Mouse (Mus musculus): ENCODE data around the gene Tmem258. TPM values are rescaled to one million over a fixed set of nuclear protein-coding genes. Genes with fewer than 3 reads are reported as not detected.

The Tmem258 gene
- polyA plus RNA-seq, 1 experiment = 51.0 TPM

DNA sequence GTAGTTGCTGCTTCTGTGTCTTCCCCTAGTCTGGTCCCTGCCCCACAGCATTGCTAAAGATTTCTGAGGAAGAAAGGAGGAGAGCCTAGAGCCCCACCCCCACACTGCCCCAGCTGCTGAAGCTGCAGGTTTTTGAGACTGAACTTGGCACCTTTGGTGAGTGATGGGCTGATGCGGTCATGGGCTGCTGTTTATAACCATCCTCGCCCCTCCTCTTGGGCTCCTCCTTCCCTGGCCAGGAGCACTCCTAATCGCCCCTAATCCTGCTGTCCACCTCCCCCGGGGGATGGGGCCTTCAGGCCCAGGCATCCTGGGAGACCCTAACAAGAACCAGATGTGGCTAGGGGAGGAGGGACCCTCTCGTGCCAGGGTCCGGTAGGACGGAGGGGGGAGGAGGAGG is 27.2 kb downstream of the Tmem258 start:
- no peak for TF ChIP-seq CTCF (IDR thresholded peaks at IDR 0.05; ENCODE audit: extremely low read depth, insufficient read depth, low read length)
- TF ChIP-seq POLR2A (IDR thresholded peaks at IDR 0.05; ENCODE audit: extremely low read depth, insufficient read depth, low read length) = no peak
- Histone ChIP-seq H3K4me3 (ENCODE audit: insufficient read depth, low read length) (no peak overlapping the region), H3K4me1 (ENCODE audit: control insufficient read depth, insufficient read depth, low read length) (no peaks in the 10 kb centered on the region), H3K27ac (ENCODE audit: insufficient read depth, low read length) (no peak overlapping the region)

GRCm38 (mm10) chr19:10231871-10232270 is 28.1 kb downstream of the Tmem258 start:
- H3K4me3 ChIP-seq (ENCODE audit: insufficient read depth, low read length) = no peak overlapping the region
- H3K27ac ChIP-seq (ENCODE audit: insufficient read depth, low read length) = peak overlapping the region; percentile 34; the same call in 1 of the 2 replicates
- TF ChIP-seq POLR2A (IDR thresholded peaks at IDR 0.05; ENCODE audit: extremely low read depth, insufficient read depth, low read length) = no peak
- TF ChIP-seq CTCF (IDR thresholded peaks at IDR 0.05; ENCODE audit: extremely low read depth, insufficient read depth, low read length) = no peak
- H3K4me1 ChIP-seq (ENCODE audit: control insufficient read depth, insufficient read depth, low read length) = no peaks in the 10 kb centered on the region

DNA sequence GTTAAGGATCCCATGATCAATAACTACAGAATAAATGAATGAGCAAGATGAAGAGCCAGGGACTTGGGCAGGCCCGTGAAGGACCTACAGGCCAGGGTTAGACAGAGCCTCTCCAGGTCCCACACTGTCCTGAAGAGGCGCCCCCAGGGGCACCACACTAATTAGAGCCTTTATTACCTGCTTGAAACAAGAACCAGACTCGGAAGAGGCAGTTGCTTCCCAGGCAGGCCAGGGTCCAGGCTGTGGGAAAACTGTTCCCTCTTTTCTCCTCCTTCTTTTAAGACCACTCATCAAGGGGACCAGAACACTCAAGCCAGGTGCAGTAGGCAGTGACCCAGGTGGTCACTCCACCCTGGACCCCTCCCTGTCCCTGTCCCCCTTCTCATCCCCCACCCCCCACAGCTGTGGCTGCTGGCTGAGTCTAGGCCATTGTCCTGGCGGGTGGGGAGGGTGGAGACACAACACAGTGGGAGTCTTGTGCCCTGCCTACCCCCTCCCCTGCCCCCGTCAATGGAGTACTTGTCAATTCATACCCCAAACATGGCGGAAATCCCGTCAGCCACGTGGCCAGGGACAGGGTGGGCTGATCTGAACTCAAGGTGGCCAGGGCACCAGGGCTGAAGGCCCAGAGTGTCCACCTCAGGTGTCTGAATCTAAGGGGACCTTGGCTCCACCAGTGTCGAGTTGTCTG is 28.7 kb downstream of the Tmem258 start:
- Histone ChIP-seq H3K4me1 (ENCODE audit: control insufficient read depth, insufficient read depth, low read length) (no peaks in the 10 kb centered on the region), H3K4me3 (ENCODE audit: insufficient read depth, low read length) (no peak overlapping the region), H3K27ac (ENCODE audit: insufficient read depth, low read length) (peak overlapping the region; percentile 12; the same call in 1 of the 2 replicates)
- no peak for TF ChIP-seq POLR2A (IDR thresholded peaks at IDR 0.05; ENCODE audit: extremely low read depth, insufficient read depth, low read length)
- TF ChIP-seq CTCF (IDR thresholded peaks at IDR 0.05; ENCODE audit: extremely low read depth, insufficient read depth, low read length) = no peak

GRCm38 (mm10) chr19:10235784-10236565 is 32.2 kb downstream of the Tmem258 start:
- TF ChIP-seq POLR2A (IDR thresholded peaks at IDR 0.05; ENCODE audit: extremely low read depth, insufficient read depth, low read length) (no peak), CTCF (IDR thresholded peaks at IDR 0.05; ENCODE audit: extremely low read depth, insufficient read depth, low read length) (no peak)
- no peaks in the 10 kb centered on the region for H3K4me1 ChIP-seq (ENCODE audit: control insufficient read depth, insufficient read depth, low read length)
- no peak overlapping the region for H3K4me3 ChIP-seq (ENCODE audit: insufficient read depth, low read length)
- no peak overlapping the region for H3K27ac ChIP-seq (ENCODE audit: insufficient read depth, low read length)

- Histone ChIP-seq H3K27ac (ENCODE audit: insufficient read depth, low read length) (peak overlapping the region; percentile 32; the same call in 1 of the 2 replicates), H3K4me3 (ENCODE audit: insufficient read depth, low read length) (no peak overlapping the region), H3K4me1 (ENCODE audit: control insufficient read depth, insufficient read depth, low read length) (no peaks in the 10 kb centered on the region)
- TF ChIP-seq CTCF (IDR thresholded peaks at IDR 0.05; ENCODE audit: extremely low read depth, insufficient read depth, low read length) (no peak), POLR2A (IDR thresholded peaks at IDR 0.05; ENCODE audit: extremely low read depth, insufficient read depth, low read length) (no peak)
These were observed 34.7 kb downstream of the Tmem258 start for GRCm38 (mm10) chr19:10238477-10238876.

DNA sequence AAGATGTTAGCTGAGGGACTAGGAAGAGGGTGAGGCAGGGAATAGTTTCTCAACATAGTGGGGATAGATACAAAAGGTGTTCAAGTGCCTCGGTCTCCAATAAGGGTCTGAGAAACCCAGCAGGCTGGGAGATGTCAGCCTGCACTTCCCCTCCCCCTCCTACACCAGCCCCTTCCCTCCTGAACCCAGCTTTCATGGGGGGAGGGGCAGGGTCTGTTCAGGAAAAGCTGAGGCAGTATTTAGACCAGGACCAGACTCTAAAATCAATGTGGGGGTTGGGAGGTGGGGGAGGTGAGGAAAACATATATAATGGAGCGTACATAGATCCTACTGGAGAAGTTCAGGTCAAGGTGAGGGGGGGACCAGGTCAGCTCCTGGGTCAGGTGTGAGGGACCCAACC is 35.6 kb downstream of the Tmem258 start:
- no peaks in the 10 kb centered on the region for H3K4me1 ChIP-seq (ENCODE audit: control insufficient read depth, insufficient read depth, low read length)
- no peak overlapping the region; the same call in 1 of the 2 replicates for H3K4me3 ChIP-seq (ENCODE audit: insufficient read depth, low read length)
- TF ChIP-seq CTCF (IDR thresholded peaks at IDR 0.05; ENCODE audit: extremely low read depth, insufficient read depth, low read length) (no peak), POLR2A (IDR thresholded peaks at IDR 0.05; ENCODE audit: extremely low read depth, insufficient read depth, low read length) (no peak)
- H3K27ac ChIP-seq (ENCODE audit: insufficient read depth, low read length) = 0 out of 2 replicates have a peak overlapping the region, but pooled peaks have one; percentile 54

GRCm38 (mm10) chr19:10239975-10240653 is 36.3 kb downstream of the Tmem258 start:
- Histone ChIP-seq H3K4me1 (ENCODE audit: control insufficient read depth, insufficient read depth, low read length) (no peaks in the 10 kb centered on the region), H3K4me3 (ENCODE audit: insufficient read depth, low read length) (peak overlapping the region; percentile 22), H3K27ac (ENCODE audit: insufficient read depth, low read length) (peak overlapping the region; percentile 54; the same call in 1 of the 2 replicates)
- TF ChIP-seq CTCF (IDR thresholded peaks at IDR 0.05; ENCODE audit: extremely low read depth, insufficient read depth, low read length) = no peak
- no peak for TF ChIP-seq POLR2A (IDR thresholded peaks at IDR 0.05; ENCODE audit: extremely low read depth, insufficient read depth, low read length)

DNA sequence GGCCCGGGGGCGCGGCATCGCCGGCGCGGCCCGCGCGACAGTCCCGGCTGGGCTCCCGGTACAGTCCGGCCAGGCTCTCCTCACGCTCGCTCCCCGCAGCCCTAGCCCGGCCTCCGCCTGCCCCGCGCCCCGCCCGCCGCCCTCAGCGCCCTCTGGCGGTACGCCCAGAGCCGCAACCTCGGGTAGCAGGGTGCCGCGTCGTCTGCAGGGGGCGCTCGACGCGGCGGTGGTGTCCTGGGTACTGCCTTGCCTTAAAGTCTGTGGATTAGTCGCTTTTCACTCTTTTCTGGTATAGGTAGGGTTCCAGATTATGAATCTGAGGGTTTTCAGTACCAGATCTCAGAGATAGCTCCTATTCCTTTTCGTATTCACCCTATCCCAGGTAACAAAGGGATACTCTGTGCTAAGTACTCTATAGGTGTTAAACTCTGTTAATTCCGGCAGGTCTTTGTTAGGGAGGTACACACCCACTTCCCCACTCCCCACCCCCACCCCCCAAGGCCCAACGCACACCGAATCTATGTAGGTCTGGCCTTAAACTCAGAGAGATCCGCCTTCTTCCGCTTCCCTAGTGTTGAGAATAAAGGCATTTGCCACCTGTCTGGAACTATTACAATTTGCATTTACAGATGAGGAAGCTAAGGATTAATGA is 37.0 kb downstream of the Tmem258 start, which contains the start of gene Myrf:
Gene Myrf (minus strand): TSS at position 95 of the 652 bp plus-strand sequence.
- TF ChIP-seq CTCF (IDR thresholded peaks at IDR 0.05; ENCODE audit: extremely low read depth, insufficient read depth, low read length) = peak; percentile 68
- no peak for TF ChIP-seq POLR2A (IDR thresholded peaks at IDR 0.05; ENCODE audit: extremely low read depth, insufficient read depth, low read length)
- H3K27ac ChIP-seq (ENCODE audit: insufficient read depth, low read length) = peak within 1 kb of the TSS; percentile 54; the same call in 1 of the 2 replicates
- H3K4me3 ChIP-seq (ENCODE audit: insufficient read depth, low read length) = peak within 1 kb of the TSS; percentile 22
- no peaks in the 10 kb centered on the region for H3K4me1 ChIP-seq (ENCODE audit: control insufficient read depth, insufficient read depth, low read length)

- Histone ChIP-seq H3K27ac (ENCODE audit: insufficient read depth, low read length) (no peak overlapping the region), H3K4me1 (ENCODE audit: control insufficient read depth, insufficient read depth, low read length) (no peaks in the 10 kb centered on the region), H3K4me3 (ENCODE audit: insufficient read depth, low read length) (no peak overlapping the region)
- no peak for TF ChIP-seq CTCF (IDR thresholded peaks at IDR 0.05; ENCODE audit: extremely low read depth, insufficient read depth, low read length)
- TF ChIP-seq POLR2A (IDR thresholded peaks at IDR 0.05; ENCODE audit: extremely low read depth, insufficient read depth, low read length) = no peak
These were observed 39.1 kb downstream of the Tmem258 start for GRCm38 (mm10) chr19:10242916-10243315.

All from cortical plate, adult 2 months (tissue).